Mouse (Mus musculus) liver, embryonic 15.5 days (tissue): ENCODE results near the gene Sycn. TPM values are rescaled to one million over a fixed set of nuclear protein-coding genes. Genes with fewer than 3 reads are reported as not detected.
A peak's percentile ranks its signal among the peaks of the same experiment; 100 is the strongest.

Experiments
- ATAC-seq: fragments of 200-750 bp; cut with Nextera tagmentation; 2 replicates; pipeline ENCODE4 v1.8.0; 2017; ENCODE audit warnings: moderate number of reproducible peaks, mild to moderate bottlenecking, moderate library complexity; ENCODE audit not compliant: insufficient read depth
- H3K27ac ChIP-seq: fragments of 300-500 bp; sonication (generic); replicated peaks from 2 replicates; pipeline ENCODE4 v1.5.1; 2015; ENCODE audit warnings: mild to moderate bottlenecking, inconsistent platforms
- H3K27me3 ChIP-seq: fragments of 300-500 bp; sonication (generic); 2 replicates; pipeline ENCODE4 v1.6.1; 2015; ENCODE audit warnings: mild to moderate bottlenecking, inconsistent platforms
- H3K36me3 ChIP-seq: fragments of 300-500 bp; sonication (generic); replicated peaks from 2 replicates; pipeline ENCODE4 v1.6.1; 2015; ENCODE audit warnings: moderate library complexity, mild to moderate bottlenecking, inconsistent platforms
- H3K4me1 ChIP-seq: fragments of 300-500 bp; sonication (generic); replicated peaks from 2 replicates; pipeline ENCODE4 v1.6.1; 2015; ENCODE audit warnings: inconsistent platforms
- H3K4me2 ChIP-seq: fragments of 300-500 bp; sonication (generic); 2 replicates; pipeline ENCODE4 v1.6.1; 2015; ENCODE audit warnings: moderate library complexity, mild to moderate bottlenecking, inconsistent platforms
- H3K4me3 ChIP-seq: fragments of 300-500 bp; sonication (generic); replicated peaks from 2 replicates; pipeline ENCODE4 v1.5.1; 2015; ENCODE audit warnings: mild to moderate bottlenecking, inconsistent platforms
- H3K9ac ChIP-seq: fragments of 300-500 bp; sonication (generic); 2 replicates; pipeline ENCODE4 v1.6.1; 2015; ENCODE audit warnings: moderate library complexity, mild to moderate bottlenecking, inconsistent platforms
- H3K9me3 ChIP-seq: fragments of 300-500 bp; sonication (generic); replicated peaks from 2 replicates; pipeline ENCODE4 v1.6.1; 2016; ENCODE audit warnings: inconsistent platforms
- WGBS: fragments of 180-500 bp; shearing (Covaris S2); methylation state at CpG from one replicate; pipeline ENCODE4 v1.1.7; 2015; ENCODE audit warnings: mixed read lengths; ENCODE audit not compliant: insufficient replicate concordance; 5-methylcytosine and 5-hydroxymethylcytosine counted together
- polyA plus RNA-seq: library from polyadenylated mRNA; unstranded; fragments of >200 nt; fragmentation: Nextera tagmentation; extraction: Ambion mirVana; gene quantifications from 2 replicates; pipeline ENCODE4 v1.2.1, GENCODE M21; 2015

Gene Sycn
- polyA plus RNA-seq, 1 experiment from 2014 or later: not detected

DNA sequence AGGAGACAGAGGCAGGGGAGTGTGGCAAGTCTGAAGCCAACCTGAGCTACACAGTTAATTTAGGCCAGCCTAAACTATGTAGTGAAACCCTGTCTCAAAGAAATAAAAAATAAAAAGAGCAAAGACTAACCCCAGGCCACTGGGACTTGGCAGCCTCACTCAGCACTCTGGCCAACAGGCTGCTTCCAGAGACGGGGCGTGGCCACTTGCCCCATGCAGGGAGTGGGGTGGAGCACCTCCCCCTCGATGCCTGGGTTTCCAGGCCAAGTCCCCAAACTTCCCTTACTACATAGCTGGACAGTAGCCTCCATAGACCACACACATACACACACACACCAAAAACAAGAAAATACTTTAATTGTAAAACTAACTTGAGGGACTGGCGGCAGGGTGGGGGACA is 17.8 kb downstream of the Sycn start:
- no peak overlapping the region for H3K9ac ChIP-seq
- H3K4me2 ChIP-seq: no peak overlapping the region
- no peaks in the 10 kb centered on the region for H3K9me3 ChIP-seq
- 50% methylated on average over 4 of the region's 4 CpGs for WGBS
- H3K4me1 ChIP-seq: peaks cover 11% of the 10 kb centered on the region
- peaks cover 52% of the 10 kb centered on the region for H3K36me3 ChIP-seq
- no peak overlapping the region for H3K27ac ChIP-seq
- no peak for ATAC-seq
- no peaks in the 10 kb centered on the region for H3K27me3 ChIP-seq
- no peak overlapping the region for H3K4me3 ChIP-seq

- no peak for ATAC-seq
- Histone ChIP-seq H3K4me2 (no peak overlapping the region), H3K27ac (no peak overlapping the region), H3K9me3 (no peaks in the 10 kb centered on the region), H3K9ac (no peak overlapping the region), H3K4me3 (no peak overlapping the region), H3K36me3 (peaks cover 76% of the 10 kb centered on the region), H3K4me1 (peaks cover 11% of the 10 kb centered on the region), H3K27me3 (no peaks in the 10 kb centered on the region)
- 81% methylated on average over 10 of the region's 10 CpGs for WGBS
These were observed 20.2 kb downstream of the Sycn start for GRCm38 (mm10) chr7:28560856-28561255.

GRCm38 (mm10) chr7:28561967-28562366 is 21.3 kb downstream of the Sycn start:
- H3K36me3 ChIP-seq: peaks cover 87% of the 10 kb centered on the region
- no peak overlapping the region for H3K4me3 ChIP-seq
- H3K9me3 ChIP-seq: no peaks in the 10 kb centered on the region
- 84% methylated on average over 11 of the region's 11 CpGs for WGBS
- ATAC-seq: no peak
- no peak overlapping the region for H3K4me2 ChIP-seq
- H3K27me3 ChIP-seq: no peaks in the 10 kb centered on the region
- H3K4me1 ChIP-seq: peaks cover 11% of the 10 kb centered on the region
- H3K27ac ChIP-seq: no peak overlapping the region
- H3K9ac ChIP-seq: no peak overlapping the region

DNA sequence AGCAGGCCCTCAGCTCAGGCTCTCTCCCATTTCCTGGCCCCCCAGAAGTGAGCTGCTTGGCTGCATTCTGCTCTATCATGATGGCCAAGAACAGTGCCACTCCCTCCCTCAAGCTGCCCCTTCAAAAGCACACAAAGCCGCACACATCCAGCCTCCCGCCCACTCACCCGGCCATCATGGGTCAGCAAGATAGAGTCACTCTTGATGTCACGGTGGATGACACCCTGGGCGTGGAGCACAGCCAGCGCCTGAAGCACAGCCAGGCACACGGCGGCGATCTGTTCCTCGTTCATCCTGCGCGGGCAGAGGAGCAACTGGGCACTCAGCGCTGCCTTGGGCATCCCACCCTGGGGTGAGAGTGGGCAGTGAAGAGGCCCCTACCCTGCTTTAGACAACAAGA is 21.7 kb downstream of the Sycn start:
- no peak overlapping the region for H3K9ac ChIP-seq
- H3K27ac ChIP-seq: no peak overlapping the region
- H3K36me3 ChIP-seq: peaks cover 91% of the 10 kb centered on the region
- no peaks in the 10 kb centered on the region for H3K27me3 ChIP-seq
- no peak overlapping the region for H3K4me3 ChIP-seq
- WGBS: 83% methylated on average over 13 of the region's 13 CpGs
- H3K4me1 ChIP-seq: peaks cover 11% of the 10 kb centered on the region
- no peak overlapping the region for H3K4me2 ChIP-seq
- ATAC-seq: no peak
- no peaks in the 10 kb centered on the region for H3K9me3 ChIP-seq

DNA sequence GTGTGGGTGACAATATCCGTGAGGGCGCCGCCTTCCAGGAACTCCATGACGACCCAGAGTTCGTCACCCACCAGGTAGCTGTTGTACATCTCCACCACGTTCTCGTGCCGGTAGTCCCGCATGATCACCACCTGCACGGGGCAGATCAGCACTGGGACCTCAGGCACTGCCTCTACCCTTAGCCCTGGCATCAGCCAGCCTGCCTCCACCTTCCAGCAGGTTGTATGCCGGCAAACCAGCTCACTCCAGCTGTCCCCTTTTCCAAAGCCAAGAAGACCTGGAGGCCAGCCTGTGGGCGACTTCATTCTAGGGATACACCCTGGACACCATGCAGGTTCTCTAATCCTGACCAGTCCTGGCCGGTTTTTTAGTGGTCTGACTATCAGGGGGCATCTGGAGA is 22.3 kb downstream of the Sycn start:
- ATAC-seq: no peak
- H3K36me3 ChIP-seq: peaks cover 94% of the 10 kb centered on the region
- WGBS: 91% methylated on average over 13 of the region's 13 CpGs

GRCm38 (mm10) chr7:28565407-28565806 is 24.7 kb downstream of the Sycn start:
- no peak for ATAC-seq
- Histone ChIP-seq H3K27me3 (no peaks in the 10 kb centered on the region), H3K36me3 (peaks cover 92% of the 10 kb centered on the region), H3K4me1 (peaks cover 11% of the 10 kb centered on the region), H3K4me2 (no peak overlapping the region), H3K27ac (no peak overlapping the region), H3K9ac (no peak overlapping the region), H3K4me3 (no peak overlapping the region), H3K9me3 (no peaks in the 10 kb centered on the region)
- WGBS: 67% methylated on average over 5 of the region's 5 CpGs

More for the DNA sequence above, 22.3 kb downstream of the Sycn start:
- H3K4me3 ChIP-seq: no peak overlapping the region
- no peak overlapping the region for H3K9ac ChIP-seq
- no peaks in the 10 kb centered on the region for H3K9me3 ChIP-seq
- H3K4me2 ChIP-seq: no peak overlapping the region
- no peaks in the 10 kb centered on the region for H3K27me3 ChIP-seq
- H3K27ac ChIP-seq: no peak overlapping the region
- H3K4me1 ChIP-seq: peaks cover 9% of the 10 kb centered on the region

DNA sequence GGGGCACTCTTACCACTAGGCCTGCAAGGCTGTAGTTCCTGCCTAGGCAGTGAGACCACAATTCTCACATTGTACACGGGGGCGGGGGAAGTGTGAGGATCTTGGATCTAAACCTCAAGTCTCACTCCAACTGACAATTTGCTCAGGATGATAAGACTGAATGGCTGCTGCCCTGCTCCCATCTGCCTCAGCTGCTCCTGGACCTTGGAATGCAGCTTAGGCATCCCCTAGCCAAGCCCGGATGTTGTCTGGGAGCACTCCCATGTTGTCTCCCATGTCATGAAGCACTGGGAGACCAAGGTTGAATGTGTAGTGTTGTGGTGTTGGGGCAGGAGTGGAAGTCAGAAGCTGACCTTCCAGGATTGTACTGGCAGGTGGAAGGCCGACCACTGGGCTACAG is 26.9 kb downstream of the Sycn start:
- ATAC-seq: no peak
- WGBS: 51% methylated on average over 4 of the region's 4 CpGs
- Histone ChIP-seq H3K4me2 (no peak overlapping the region), H3K27ac (no peak overlapping the region), H3K4me3 (no peak overlapping the region), H3K36me3 (peaks cover 74% of the 10 kb centered on the region), H3K9ac (no peak overlapping the region), H3K9me3 (no peaks in the 10 kb centered on the region), H3K27me3 (no peaks in the 10 kb centered on the region), H3K4me1 (peaks cover 33% of the 10 kb centered on the region)

DNA sequence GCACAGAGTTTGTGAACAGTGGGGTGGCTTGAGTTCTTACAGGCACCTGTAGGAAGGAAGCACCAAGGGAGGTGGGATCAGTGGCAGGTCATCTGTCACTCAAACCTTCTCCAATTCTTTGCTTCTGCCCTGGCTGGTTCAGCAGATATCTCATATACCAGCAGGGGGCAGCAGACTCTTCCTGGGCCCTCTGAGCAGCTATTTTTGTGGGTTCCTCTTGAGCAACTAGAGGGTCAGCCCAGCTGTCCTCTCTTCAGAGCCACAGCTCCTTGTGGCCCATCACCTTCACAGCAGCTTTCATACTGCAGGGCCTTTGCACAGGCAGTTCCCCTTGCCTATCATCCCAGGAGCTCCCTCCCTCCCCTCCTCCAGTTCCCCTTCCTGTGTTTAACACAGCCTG is 27.6 kb downstream of the Sycn start:
- no peak overlapping the region for H3K4me2 ChIP-seq
- peaks cover 40% of the 10 kb centered on the region for H3K4me1 ChIP-seq
- H3K9me3 ChIP-seq: no peaks in the 10 kb centered on the region
- H3K27me3 ChIP-seq: no peaks in the 10 kb centered on the region
- no peak overlapping the region for H3K4me3 ChIP-seq
- H3K9ac ChIP-seq: no peak overlapping the region
- no peak overlapping the region for H3K27ac ChIP-seq
- no peak for ATAC-seq
- H3K36me3 ChIP-seq: peaks cover 67% of the 10 kb centered on the region

GRCm38 (mm10) chr7:28570291-28570981 is 29.8 kb downstream of the Sycn start:
- peaks cover 45% of the 10 kb centered on the region for H3K36me3 ChIP-seq
- no peaks in the 10 kb centered on the region for H3K9me3 ChIP-seq
- peaks cover 61% of the 10 kb centered on the region for H3K4me1 ChIP-seq
- 76% methylated on average over 12 of the region's 12 CpGs for WGBS
- no peak for ATAC-seq
- no peak overlapping the region for H3K27ac ChIP-seq
- H3K9ac ChIP-seq: no peak overlapping the region
- H3K4me3 ChIP-seq: no peak overlapping the region
- H3K4me2 ChIP-seq: no peak overlapping the region
- no peaks in the 10 kb centered on the region for H3K27me3 ChIP-seq

DNA sequence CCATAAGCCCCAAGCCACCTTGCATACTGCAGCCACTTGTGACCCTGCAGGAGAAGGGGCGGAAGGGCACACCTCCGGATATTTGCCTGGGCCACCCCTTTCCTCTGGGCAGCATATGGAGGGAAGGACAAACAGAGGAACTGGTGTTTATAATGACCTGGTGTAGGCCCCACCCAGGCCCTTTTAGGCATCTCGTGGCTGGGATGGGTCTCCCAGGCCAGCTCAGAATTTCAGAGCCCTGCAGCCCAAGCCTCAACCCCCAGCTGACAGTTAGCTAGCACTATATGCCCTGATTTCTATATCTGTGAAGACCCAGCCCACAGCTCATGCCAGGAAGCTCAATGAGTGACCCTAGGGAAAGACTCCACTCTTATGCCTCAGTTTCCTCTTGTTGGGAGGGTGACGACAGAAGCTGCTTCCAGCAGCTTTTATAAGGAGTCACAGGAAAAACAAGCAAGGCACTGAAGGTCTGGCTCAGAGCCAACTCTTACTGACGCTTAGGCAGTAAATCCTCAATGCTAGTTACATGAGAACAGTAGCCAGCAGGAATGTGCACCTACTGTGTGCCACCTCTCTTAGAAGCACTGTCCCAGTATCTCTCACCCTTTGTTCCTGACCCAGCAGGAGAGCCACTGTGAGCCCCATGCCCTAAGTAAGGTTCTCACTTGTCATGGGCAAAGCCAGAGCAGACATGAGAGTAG is 30.4 kb downstream of the Sycn start:
- no peaks in the 10 kb centered on the region for H3K27me3 ChIP-seq
- no peak overlapping the region for H3K9ac ChIP-seq
- peaks cover 38% of the 10 kb centered on the region for H3K36me3 ChIP-seq
- 0 out of 2 replicates have a peak overlapping the region, but pooled peaks have one; percentile 14 for H3K27ac ChIP-seq
- no peak overlapping the region for H3K4me3 ChIP-seq
- 50% methylated on average over 5 of the region's 5 CpGs for WGBS
- no peak for ATAC-seq
- H3K9me3 ChIP-seq: no peaks in the 10 kb centered on the region
- H3K4me1 ChIP-seq: peaks cover 68% of the 10 kb centered on the region
- no peak overlapping the region for H3K4me2 ChIP-seq

DNA sequence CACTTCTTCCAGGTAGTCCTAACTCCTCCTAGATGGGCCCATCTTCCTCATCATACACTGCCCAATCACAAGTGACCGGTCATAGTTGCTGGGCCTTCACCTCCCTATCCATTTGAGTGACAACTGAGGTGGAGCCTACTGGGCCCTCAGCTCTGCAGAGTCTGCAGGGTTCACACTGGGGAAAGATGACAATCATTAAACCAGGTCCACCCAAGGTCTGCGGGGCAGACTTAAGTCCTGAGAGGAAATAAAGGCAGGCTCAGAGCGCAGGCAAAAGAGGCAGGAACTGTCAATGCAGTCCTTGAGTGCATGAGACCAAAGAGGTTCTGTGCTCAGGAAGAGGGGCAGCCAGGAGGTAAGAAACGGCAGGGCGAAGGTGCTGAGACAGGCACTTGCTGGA is 32.0 kb downstream of the Sycn start:
- Histone ChIP-seq H3K9ac (no peak overlapping the region), H3K27me3 (no peaks in the 10 kb centered on the region), H3K4me3 (no peak overlapping the region), H3K4me1 (peaks cover 84% of the 10 kb centered on the region), H3K9me3 (no peaks in the 10 kb centered on the region), H3K4me2 (no peak overlapping the region), H3K36me3 (peaks cover 22% of the 10 kb centered on the region), H3K27ac (0 out of 2 replicates have a peak overlapping the region, but pooled peaks have one; percentile 45)
- no peak for ATAC-seq
- WGBS: 72% methylated on average over 5 of the region's 5 CpGs
